Mouse (Mus musculus) E14TG2a.4 (cell line): ENCODE measurements around the gene Gm31371.
"Not testable (repeated sequence)": the region's sequence is repeated elsewhere in the genome, so short reads cannot be mapped to it uniquely, and the experiment has no call there.

Experiments used
- CTCF ChIP-seq: conservative IDR thresholded peaks from 2 replicates; pipeline ENCODE4 v1.5.1; 2014; ENCODE audit warnings: low read length
- NANOG ChIP-seq: IDR thresholded peaks from 2 replicates; pipeline ENCODE4 v1.6.1; 2014; ENCODE audit warnings: borderline replicate concordance, low read length, mixed read lengths
- POU5F1 ChIP-seq: IDR thresholded peaks from 2 replicates; pipeline ENCODE4 v1.6.1; 2014; ENCODE audit warnings: low read length, borderline replicate concordance

GRCm38 (mm10) chr8:19919086-19919485, 15.9 kb downstream of the Gm31371 start:
- TF ChIP-seq CTCF, NANOG, POU5F1: not testable (repeated sequence)
